Mouse (Mus musculus) cerebellum, postnatal 36 days (tissue): ENCODE measurements around the gene Olfr1089.

Experiments used
- DNase-seq, 2 experiments: peaks; one replicate each; pipeline ENCODE4 v3.0.0; 2021 to 2022; ENCODE audit warnings: mixed read lengths in 2 of 2

Olfr1089 gene

GRCm38 (mm10) chr2:86733601-86734000 is at the start of gene Olfr1089:
Gene Olfr1089, minus strand, starts transcription at chr2:86733701.
- DNase-seq: no peak

DNA sequence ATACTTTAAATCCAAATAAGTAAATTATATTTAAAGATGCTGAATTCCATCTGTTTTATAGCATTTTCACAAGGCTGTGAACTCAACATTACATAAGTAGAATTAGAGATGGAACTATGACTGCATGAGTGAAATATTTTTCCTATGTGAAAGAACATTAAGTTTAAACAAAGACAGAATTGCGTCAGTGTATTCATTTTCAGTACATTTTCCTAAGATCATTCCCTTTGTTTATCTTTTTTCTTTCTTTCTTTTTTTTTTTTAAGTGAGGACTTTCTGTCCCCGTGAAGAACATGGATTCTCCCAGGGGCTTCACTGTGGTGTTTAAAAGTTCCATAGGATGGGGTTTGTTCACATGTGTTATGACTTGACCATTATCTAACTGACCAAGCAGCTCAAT is 48.7 kb upstream of the Olfr1089 start, which contains the start of gene Olfr1093:
Olfr1093 (plus strand) TSS at position 301 of the 400 bp plus-strand sequence.
- DNase-seq: no peak

GRCm38 (mm10) chr2:86761050-86761449 is 27.5 kb upstream of the Olfr1089 start:
- no peak for DNase-seq

DNA sequence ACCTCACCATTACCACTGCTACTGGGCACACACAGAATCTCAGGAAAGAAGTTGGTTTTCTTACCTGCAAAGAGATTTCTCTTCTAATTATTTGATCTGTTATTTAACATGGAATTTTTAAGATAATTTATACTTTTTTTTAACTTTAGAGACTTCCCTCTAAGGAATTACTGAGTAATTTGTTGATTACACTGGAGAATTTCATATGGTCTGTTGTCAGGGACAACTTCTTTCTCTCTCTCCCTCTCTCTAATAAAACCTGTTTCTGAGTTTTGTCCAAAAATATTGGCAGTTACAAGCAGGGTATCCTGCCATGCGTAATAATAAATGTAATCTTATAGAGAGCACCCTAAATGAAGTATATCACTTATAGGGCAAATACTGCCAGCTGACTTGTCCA is 25.4 kb upstream of the Olfr1089 start, which contains the start of gene Olfr1090:
Olfr1090 (minus strand) TSS at position 101 of the 400 bp plus-strand sequence.
- no peak for DNase-seq

DNA sequence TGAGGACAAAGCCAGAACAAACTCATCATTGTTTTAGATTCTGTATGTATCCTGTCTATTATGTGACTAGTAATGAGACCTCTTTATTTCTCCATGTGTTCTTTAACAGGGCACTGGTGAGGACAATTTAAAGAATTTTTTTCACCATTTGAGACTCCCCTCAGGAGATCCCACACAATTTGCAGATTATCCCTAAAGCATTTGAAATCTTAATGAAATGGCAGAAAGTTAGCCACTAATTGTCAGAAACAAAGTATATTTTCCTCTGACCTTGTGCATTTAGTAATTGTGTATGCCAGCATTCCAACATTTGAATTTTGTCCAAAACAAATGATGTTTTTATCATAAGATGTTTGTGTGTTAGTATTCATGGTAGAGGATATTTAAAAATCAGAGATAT is 35.2 kb downstream of the Olfr1089 start, which contains the start of gene Olfr1087:
Olfr1087 (minus strand) TSS at position 101 of the 400 bp plus-strand sequence.
- DNase-seq: no peak
